Mouse (Mus musculus) forelimb bud, embryonic 11.5 days (tissue): ENCODE data around the gene Baz2b.

ENCODE experiments used
- DNase-seq: peaks from one replicate; pipeline ENCODE4 v3.0.0-alpha.2; 2012; ENCODE audit warnings: low read depth, low spot score

The Baz2b gene

DNA sequence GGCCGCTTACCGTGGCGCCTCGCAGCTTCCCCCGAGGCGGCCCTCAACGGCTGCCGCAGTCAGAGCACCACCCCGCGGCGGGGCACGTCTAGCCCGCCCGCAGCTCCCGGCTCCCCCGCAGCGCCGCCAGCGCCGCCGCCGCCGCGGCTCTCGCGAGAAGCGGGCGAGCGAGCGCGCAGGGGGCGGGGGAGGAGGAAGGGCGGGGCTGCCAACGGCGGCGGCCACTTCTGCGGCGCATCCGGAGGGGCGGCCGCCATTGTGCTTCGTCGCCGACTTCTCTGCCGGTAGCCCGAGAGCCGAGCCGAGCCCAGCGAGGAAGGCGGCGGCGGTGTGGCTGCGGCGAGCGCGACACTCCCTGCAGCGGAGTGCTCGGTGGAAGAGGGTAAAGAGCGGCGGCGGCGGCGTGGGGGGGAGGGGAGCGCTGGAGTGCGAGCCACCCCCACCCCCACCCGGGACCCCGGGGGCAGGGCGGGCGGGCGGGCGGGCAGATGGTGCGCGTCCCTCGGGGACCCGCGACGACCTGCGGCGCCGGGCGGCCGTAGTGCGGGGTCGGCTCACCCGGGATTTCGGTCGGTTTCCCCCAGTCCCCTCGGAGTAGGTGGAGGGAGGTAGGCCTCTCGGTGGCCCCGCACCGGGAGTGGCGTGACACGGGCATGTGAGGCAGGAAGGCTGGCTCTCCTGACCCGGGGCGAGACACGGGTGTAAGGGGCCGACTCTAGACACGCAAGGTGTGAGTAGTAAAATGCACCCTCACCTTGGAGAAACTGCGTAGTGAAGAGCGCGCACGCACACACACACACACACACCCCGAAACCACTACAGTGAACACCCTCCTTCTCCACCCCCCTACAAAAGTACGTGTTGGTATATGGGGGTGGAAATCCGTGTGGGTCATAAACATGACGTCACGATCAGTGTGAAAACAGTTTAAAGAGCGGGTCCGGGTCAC is at the start of gene Baz2b, which contains the start of gene March7:
Gene Baz2b, minus strand, starts transcription at position 137 of the 949 bp plus-strand sequence.
Gene March7, plus strand, starts transcription at position 185 of the 949 bp plus-strand sequence.
- peak; percentile 75 for DNase-seq

DNA sequence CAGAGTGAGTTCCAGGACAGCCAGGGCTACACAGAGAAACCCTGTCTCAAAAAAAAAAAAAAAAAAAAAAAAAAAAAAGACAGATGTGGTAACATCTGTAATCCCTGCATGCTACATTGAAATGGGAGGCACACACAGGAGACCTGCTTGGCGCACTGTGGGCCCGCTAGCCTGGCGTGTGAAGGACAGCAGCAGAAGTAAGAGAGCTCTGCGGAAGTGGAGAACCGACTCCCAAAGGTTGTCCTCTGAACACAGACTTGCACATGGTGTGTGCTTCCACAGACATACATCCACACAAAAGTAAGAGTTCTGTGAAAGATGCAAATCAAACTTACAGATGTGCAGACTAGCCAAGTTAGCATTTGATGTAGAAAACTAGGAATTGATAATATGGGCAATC is 49.5 kb upstream of the Baz2b start:
- no peak for DNase-seq

DNA sequence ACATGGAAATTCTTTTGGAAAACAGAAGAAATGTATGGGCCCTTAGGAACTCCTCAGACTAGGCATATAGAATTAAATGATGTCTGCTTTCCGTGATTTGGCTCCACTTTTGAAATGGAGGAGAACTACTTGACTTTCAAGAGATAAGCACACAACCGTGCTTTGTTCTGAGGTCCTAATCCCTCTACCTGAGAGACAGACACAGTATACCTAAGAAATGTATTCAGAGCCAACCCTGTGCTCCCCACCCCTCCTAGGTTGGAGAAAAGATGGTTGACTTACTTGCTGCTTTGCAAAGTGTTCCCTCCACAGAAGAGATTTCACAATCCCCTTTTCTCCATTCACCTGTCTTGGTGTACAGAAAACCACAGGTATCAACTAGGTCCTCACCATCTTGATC is 47.1 kb upstream of the Baz2b start:
- no peak for DNase-seq

DNA sequence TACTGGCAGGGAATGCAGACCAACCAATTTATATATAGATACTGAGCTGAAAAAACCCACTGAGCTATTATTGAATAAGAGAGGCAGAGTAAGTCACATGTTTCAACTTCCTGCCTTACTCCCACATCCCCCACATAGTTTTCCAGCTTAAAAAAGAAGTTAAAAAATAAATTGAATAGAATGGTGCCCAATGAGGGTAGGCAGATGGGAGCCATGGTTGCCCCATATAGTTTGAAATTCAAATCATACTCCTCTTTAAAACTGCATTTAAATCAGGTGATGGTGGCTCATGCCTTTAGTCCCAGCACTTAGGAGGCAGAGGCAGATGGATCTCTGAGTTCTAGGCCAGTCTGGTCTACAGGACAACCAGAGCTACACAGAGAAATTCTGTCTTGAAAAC is 43.9 kb upstream of the Baz2b start:
- no peak for DNase-seq

DNA sequence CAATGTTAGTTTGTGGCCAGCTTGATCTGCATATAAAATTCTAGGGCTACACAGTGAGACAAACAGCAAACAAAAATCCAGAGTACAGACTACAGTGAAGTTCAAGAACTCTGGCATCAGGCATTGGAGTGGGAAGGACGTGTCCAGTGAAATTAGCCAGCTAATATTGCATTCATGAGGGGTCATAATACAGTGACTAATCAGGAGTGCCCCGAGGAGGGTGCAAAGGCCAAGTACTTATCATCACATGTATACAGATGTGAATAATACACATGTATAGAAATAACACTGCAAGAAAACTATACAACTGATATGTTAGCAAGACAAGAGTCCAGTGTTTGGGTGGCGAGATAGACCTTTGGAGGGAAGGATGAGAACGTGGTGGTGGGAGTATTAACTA is 43.1 kb upstream of the Baz2b start:
- no peak for DNase-seq

DNA sequence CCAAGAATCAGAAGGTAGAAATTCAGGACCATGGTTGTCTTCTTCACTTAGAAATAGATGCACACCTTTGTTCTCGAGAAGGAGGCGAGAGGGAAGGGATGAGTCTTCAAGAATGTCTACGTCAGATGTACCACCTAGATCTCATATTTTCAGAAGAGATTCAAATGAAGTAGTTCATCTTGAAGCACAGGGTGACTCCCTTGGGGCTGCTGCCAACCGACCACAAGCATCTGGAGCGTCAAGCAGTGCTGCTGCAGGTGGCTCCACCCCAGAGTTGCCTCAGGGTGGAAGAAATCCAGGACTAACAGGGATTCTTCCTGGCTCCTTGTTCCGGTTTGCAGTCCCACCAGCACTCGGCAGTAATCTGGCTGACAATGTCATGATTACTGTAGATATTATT is 24.9 kb upstream of the Baz2b start:
- DNase-seq = no peak

DNA sequence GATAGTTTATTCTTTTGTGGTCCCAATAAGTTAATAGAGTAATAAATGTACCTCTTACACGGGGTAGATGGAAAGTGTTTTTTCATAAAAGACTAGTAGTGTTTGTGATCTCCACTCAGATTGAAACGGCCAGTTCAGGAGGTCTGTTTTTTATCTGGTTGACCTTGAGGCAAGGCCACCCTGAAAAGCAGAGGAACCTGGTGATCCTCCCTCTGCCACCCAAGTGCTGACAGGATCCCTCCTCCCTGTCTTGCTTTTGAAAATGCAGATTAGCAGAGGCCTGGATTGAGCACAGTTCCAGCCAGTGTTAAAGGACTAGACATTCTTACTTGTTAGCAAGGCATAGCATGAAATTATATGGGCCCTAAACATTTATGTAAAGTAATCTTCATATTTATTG is 23.5 kb upstream of the Baz2b start:
- DNase-seq = no peak

DNA sequence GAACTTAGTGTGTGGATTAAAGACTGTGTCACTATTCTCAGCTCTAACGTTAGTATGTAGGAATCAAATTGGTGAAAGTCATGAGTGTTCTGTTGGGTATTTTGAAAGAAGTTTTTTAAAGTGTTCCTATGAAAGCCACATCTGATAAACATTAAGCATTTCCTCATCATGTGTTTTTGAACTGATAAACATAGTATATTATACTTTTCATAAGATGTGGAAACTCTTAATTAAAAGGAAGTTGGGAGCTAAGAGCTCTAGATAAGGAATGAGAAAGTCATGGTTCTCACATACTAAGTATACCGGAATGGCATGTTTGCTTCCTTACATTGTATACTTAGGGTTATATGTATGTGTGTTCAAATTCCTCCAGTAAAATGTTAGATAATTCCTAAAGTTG is 20.7 kb upstream of the Baz2b start:
- DNase-seq = no peak

DNA sequence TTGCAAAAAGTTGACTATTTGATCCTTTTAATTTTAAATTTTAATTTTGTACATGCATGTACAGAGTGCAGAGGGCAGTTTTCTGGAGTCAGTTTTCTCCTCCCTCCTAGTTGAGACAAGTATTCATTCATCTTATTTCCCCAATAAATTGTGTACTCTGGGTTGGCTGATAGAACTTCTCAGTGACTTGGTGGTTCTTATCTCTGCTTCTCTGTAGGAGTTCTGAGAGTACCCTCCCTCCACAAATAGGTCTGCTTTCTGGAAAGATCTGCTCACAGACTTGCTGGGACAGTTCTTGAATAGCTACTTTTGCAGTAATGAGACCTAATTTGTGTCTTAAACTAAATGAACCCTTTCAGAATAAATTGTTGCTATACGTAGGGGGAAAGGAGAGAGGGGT is 18.8 kb upstream of the Baz2b start:
- no peak for DNase-seq

DNA sequence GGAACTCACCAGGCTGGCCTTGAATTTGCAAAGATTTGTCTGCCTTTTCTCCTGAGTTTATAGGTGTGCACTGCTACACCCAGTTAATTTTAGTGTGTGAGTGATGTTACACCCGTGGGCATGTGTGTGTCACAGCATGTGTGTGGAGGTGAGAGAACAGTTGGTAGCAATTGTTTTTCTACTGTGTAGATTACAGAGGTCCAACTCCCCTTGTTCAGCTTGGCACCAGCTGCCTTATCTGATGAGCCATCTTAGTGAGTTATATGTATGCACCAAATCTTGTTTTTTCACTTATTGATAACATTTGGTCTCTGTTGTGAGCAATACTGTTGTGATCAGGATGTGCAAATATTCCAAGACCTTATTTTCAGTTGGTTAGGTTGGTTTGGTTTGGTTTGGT is 13.8 kb upstream of the Baz2b start:
- DNase-seq = no peak

DNA sequence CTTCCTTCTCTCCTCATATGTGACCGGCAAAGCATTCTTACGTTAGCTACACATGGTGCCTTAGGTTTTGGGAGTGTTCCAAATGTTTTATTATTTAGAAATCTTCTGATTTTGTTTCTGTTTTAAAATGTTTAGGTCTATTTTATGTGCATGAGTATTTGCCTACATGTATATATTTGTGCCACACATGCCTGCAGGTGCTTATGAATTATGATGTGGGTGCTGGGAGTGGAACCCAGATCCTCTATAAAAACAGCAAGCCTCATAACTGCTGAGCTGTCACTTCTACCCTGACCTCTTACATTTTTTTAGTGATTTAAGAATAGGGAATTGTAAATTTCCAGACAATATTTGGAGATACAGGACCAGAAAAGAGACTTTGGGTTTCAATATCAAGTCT is 12.3 kb upstream of the Baz2b start:
- DNase-seq = no peak

DNA sequence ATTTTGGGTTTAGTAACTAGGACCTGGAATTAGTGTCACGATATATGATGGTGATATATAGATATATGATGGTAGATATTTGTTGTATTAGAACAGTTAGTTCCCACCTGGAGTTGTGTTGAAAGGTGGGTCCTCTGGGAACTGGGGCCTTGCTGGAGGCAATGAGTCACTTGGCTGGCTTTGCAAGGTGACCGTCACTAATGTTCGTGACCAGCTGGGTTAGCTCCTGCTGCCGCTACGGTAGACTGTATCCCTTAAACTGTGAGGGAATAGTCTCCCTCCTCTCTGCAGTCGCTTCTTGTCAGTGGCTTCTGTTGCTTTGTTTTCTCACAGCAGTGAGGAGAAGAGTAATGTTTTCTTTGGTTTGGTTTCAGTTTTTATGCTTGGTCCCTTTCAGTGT is 11.6 kb upstream of the Baz2b start:
- no peak for DNase-seq

DNA sequence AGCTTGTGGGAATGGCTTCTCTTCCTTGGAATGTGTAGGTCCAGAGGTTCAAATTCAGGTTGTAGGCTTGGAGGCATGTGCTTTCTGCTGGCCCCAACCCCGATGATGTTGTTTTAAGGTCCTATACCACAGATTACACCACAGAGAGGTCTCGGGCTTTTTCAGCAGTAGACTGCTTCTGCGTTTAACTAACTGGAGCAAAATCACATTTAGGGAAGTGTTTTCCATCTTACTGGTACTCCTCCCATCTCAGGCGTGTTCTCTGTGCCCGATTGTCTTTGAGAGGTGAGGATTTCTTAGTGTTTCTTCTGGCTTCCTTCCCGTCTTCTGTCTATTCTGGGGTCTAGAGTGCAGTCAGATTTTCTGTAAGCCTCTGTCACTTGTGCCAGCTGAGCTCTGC is 8.0 kb upstream of the Baz2b start:
- no peak for DNase-seq

DNA sequence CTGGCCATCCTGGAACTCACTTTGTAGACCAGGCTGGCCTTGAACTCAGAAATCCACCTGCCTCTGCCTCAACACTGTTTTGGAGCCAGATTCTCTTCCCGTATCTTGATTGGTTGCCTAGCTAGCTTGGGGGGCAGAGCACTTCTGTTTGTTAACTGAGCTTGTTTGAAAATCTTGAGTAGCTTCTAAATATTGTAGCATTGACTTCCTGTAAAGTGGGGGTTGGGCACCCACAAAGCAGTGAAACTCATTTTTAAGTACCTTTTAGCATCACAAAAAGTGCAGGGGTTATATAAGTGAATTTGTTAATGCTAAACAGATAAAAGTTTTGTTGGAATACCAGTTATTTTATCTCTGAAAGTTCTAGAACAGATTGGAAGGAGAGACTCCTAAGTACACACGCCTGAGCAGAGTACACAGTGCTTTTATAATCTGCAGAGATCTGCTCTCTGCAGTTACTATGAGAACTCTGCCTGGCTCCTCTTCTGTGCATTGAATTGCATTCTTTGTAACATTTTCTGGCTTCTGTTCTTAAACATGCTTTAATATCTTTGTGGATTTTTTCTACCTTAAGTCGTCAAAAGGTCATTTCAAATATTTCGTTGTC is 7.0 kb upstream of the Baz2b start:
- DNase-seq = no peak

DNA sequence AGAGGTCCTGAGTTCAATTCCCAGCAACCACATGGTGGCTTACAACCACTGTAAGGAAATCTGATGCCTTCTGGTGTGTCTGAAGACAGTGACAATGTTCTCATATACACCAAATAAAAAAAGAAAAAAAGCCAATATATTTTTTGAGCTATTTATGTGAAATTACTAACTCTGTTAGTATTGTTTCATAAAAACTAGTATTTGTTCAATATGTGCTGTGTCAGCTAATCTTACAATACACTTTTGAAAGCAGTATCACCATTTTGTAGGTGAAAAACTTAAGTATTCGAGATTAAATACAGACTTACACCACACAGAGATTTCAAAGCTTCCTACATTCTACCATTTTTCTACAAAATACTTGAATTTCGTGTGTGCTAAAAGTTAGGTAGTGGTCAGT is 5.0 kb upstream of the Baz2b start:
- no peak for DNase-seq

DNA sequence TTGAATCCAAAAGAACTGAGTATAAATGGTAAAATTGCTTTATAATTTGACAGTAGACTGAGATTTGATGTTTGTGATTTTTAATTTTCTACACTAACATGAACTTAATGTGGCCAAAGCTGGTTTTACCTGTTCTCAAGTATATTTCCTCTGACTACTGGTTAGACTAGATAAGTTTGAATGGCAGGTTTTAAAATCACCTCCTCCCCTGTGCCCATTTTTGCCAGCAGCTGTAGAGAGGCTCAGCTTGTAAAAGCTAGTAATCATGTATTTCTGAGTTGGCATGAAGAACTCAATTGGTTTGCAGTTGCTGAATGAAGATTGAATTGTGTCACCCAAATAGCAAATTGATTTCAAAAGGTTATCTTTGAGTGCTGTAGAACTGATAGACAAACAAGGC is 2.8 kb upstream of the Baz2b start:
- DNase-seq = no peak

DNA sequence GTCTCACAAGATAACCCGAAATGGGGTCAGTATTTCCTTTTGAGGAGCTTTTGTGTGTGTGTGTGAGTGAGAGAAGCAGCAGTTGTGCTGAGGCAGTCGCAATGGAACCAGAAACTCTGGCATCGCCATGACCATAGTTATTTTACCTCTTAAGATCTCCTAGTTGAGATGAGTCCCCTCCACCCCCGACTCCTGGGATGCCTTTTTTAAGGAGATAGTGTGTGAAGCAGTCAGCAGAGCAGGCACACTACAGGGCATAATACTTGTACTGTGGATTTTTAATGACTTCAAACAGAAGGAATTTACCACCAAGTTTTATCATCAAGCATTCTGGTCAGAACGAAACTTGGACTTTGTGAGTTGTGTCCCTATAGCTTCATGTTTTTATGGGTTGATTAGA is 1.2 kb upstream of the Baz2b start:
- DNase-seq = no peak

DNA sequence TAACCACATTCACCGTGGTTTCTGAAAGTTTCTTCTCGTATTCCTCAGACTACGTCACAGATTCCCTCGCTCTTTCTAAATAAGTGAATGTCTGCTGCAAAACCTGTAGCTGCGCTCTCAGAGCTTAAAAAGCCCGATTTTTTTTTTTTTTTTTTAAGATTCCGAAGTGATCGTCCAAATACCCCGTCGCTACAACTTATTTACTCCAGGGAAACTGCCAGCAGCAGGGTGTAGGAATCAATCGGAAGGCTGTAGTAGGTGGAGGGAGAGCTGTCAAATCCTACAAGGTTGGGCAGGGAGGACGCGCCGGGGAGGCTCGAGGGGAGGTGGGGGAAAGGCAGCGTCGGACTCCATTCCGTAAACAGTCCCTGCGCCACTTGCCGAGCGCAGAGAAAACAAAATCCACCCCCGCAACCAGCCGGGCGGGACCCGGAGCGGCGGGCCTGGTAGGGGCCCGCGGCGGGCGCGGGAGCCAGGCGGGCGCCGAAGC is 472 bp downstream of the Baz2b start:
- peak; percentile 47 for DNase-seq

DNA sequence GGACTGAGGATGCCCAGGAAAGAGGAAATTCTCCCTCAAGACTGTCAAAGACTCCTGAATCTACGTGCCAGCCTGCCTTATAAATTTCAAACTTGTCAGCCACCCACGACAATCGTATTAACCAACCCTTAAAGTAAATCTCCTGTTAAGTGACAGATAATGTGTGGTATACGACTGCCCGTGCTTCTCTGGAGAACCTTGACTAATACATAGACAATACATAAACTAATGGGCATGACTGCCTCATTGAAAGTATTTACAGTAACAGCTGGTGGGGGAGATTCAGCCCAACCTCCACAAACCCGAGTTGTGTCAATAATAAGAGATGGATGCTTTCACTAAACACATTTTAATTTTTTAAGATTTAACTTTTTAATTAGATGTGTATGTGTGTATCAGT is 3.8 kb downstream of the Baz2b start:
- DNase-seq = no peak

DNA sequence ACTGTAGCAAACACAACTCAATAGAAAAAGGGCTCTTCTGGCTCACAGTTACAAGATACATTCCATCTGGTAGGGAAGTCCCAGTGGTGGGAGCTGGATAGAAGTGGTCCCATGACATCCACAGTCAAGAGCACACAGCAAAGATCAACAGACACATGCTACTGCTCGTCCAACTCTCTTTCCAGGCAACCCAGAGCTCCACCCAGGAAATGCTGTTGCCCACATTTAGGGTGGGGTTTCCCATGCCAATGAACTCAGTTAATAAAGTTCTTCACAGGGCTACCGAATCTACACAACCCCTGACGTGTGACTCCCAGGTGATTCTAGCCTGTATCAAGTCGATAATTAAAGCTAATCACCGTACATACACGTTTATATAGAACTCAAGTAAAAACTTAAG is 5.5 kb downstream of the Baz2b start:
- DNase-seq = no peak

DNA sequence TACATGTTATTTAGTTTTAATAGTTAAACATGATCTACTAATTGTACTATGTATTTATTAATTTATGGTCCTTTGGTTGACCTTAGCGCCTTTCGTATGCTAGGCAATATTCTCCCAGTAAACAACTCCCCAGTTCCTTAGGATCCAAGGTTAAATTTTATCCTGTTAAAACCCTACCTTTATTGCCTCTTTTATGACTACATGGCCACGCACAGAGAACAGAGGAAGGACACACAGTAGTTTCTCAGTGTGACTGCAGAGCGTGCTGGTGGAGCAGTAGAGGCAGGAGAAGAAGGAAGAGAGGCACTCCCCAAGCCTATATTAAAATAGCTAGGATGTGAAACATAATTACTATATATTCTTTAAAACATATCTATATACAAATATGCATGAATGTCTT is 5.9 kb downstream of the Baz2b start:
- DNase-seq = no peak

DNA sequence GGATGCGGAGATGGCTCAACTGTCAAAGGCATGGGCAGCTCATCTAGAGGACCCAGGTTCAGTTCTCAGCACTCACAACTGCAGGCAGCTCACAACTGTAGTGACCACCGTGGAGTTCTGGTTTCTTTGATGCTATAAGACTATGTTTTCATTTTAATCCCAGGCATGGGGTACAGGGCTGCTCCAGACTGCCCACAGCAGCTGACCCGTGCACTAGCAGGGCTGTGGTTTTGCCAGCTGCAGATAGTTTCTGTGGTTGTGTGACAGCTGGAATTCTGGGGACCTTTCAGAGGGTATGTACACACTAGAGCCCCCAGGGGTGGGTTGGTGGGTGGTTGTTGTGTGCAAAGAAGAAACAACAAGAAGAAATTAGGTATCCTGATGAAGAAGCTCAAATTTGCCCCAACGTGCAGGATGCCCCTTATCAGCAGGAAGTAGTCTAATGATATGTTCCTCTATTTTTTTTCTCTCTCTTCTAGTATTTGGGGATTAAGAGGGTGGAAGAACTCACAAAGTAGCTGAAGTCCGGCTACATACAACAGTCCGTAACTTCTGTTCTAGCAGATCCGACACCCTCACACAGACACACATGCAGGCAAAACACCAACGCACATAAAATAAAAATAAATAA is 6.6 kb downstream of the Baz2b start:
- no peak for DNase-seq

DNA sequence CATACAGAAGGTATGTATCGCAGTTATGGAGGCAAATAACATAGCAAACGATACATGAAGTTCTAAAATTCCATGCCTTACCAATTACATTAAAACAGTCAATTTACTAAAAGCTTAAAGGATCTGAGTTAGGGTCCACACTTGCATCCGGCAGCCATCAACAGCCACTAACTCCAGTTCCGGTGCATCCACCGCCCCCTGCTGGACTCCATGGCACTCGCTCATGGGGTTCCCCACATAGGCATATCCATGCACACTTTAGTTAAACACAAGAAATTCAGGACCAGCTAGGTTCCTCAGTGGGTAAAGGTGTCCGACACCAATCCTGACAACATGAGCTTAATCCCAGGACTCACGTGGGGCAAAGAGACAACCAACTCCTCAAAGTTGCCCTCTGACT is 9.0 kb downstream of the Baz2b start:
- DNase-seq = peak; percentile 43
